Mouse (Mus musculus): ENCODE measurements at regions not wholly inside any gene's neighbourhood (a gene's known extent, or its start where the extent isn't known, plus 50 kb on each side); places are given as distances from the start of the nearest gene placed in this dataset.
"Not testable (repeated sequence)": the region's sequence is repeated elsewhere in the genome, so short reads cannot be mapped to it uniquely, and the experiment has no call there.

DNA sequence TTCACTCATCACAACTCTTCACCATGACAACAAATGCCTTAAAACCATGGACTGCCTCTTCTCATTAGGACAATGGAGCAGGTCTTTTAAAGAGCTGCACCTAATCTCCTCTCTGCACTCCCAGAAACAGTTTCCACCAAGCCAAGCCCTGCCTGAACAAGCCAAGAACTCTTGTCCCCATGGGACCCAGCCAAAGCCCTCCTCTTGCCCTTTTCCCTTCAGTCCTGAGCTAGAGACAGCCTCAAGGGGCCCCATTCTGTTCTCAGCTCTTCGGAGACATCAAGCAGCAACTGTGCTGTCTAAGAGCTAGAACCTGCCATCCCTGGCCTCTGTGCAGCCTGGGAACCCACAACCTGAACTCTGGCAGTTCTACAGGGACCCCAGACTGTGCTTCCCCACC, 345.0 kb upstream of the Irak1bp1 start:
- DNase-seq = no peak

DNA sequence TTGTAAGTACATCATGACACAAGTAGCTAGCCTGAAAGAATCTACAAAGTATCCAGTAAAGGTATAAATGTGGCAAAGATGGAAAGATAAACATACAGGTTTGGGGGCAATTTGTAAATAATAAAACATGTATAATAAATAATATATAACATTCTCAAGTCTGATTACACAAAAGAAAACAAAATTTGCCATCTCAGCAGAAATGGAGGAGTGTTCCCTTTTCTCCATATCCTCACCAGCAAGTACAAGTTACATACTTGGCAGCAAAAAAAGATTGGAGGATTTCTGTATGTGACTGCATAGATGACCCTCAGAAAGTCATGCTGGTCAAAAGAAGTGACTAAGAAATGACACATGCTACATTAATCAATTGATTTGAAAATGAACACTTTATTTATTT, 335.9 kb upstream of the Irak1bp1 start:
- no peak for DNase-seq

DNA sequence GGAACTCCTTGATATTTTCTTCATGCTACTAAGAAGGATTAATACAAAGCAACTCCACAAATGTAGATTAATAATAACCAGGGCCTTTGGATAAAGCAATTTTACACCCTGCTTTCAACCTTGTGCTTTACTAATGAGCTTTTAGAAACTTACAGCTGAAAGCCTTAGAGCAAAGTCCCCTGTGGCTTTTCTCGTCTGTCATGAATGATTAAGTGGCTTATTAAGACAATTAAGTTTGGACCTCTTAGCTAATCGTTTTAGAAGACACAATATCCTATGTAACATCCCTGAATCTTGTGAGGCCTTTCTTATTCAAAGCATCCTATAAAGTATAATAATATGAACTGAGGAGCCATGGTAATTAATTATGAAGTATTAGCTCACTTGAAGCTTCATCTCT, 319.3 kb upstream of the Irak1bp1 start:
- DNase-seq = no peak

DNA sequence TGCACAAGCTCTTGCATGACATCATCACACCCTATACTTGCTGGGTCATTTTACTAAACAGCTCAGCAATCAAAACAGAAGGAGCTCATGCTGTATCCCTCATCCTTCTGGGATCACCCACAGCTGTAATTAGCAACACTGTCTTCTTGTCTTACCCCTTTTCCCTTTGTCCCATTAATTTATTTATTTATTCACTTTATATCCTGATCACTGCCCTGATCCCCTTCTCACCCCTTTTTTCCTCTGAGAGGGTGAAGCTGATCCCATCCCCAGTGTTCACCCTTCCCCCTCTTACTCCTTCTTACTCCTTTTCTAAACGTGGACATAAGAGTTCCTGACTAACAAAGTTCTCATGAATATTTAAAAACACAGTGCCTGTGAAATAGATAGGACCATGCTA, 310.3 kb upstream of the Irak1bp1 start:
- DNase-seq = no peak

DNA sequence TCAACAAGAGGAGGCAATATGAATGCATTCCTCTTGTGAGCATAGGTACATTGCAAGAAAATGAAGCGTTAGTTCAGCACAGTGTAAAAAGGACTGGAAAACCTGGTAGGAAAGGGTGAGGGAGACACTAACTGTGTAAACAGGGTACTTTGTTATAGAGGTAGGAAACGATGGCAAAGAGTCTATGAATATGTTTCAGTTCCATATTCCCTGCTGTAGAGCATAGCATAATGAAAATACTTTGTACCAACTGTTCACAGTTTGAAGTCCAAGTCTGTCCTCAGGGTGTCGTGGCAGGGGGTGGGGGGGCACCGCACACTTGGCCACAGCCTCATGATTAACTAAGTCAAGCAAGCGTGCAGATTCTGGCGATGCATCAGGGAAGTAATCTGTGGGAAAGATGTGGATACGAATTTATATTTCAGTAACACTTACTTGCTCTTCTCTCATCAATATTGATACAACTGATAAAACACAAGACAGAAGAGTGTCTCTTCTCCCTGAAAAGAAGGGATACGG, 301.4 kb upstream of the Irak1bp1 start:
- DNase-seq = no peak

DNA sequence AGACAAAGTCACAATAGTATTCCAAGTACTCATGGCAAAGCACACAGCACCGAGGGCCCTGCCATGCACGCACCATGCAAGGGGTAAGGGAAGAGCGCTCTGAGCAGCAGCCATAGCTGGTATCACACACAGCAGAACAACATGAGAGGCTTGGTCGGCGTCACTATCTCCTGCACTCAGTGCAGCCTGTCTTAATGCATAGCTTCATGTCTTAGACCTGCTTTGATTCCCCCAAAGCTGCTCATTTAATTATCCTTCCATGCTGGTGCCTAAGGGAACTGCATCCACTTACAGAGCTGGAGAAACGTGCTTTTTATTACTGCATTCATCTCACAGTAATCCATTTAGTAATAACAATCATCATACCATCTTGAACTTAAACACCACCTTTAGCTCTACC, 276.6 kb upstream of the Irak1bp1 start:
- no peak for DNase-seq

DNA sequence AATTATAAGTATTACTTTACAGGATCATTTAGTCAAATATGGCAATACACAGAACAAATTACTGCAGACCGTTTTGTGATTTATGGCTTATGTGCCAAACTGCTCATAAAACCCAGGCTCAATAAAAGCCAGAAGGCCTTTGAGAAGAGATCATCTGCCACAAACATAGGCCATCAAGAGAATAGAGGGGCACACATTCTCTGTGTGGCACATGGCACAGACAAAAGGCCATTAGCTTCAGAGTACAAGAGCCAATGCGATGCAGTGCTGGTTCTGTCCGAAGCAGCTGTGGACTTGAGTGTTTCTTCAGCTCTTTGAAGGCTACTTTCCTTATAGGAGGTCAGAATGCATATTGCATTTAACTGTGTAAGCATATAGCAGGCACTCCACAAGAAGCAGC, 276.1 kb upstream of the Irak1bp1 start:
- DNase-seq = no peak

DNA sequence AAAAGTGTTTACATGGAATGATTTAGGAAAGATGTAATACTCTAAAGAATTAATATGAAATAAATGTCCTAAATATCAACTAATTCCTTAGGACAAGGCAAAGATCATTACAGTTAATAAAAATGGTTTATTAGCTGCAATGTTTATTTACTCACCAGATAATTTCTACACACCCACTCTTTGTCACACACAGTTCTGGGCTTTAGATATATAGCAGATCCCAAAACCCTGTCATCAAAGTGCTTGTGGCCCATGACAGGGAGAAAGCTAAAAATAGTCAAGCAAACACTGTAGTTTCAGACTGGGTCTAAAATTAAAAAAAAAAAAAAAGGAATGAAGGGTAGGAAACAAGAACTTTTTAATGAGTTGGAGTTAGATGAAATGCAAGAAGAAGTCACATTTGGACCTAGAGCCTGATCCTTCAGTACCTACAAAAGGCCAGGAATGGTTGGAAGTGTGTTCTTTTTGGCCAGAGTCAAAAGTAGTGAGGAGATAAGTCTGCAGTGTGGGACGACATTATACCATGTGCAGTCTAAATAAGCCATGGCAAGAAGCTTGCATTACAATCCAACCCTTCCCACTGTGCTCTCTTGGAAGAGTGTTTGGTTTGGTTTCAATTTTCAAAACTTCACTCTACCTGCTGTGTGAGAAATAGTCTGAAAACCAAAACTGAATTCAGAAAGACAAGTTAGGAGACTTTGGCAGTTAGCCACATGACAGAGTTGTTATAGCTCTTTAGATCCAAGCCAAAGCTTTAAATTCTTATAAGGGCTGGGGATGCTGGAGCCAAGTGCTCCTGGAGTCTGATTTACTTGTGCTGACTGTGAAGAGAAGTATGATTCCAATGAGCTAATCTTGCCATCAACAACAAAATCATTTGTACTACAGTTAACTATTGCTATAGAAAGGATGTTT, 266.5 kb upstream of the Irak1bp1 start:
- no peak for DNase-seq

DNA sequence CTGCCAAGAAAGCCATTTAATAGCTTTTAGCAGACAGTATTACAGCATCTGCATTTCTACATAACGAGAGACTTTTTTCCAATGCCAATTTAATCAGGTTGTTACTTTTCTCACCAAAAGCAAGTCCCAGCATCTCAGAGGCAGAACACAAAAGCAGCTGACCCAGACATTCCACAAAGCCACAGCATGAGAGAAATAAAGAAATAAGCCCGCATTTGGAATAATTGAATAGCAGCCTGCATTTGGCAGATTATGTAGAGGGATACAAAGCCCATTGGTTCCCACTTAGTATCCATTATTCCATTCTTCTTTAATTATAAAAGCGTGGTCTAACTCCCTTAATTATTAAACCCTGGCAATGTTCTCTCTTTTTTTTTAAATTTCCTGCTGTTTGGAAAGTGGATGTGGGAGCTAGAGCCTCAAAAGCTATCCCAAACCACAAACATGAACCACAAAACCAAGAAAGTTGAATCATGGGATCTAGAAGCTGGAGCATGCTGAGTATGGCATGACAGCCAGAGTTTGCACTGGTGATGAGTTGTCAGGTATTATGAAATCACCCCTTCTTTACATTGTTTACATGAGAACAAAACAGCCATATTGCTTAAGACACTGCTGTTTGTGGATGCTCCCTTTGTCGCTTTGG, 247.8 kb upstream of the Irak1bp1 start:
- no peak for DNase-seq

DNA sequence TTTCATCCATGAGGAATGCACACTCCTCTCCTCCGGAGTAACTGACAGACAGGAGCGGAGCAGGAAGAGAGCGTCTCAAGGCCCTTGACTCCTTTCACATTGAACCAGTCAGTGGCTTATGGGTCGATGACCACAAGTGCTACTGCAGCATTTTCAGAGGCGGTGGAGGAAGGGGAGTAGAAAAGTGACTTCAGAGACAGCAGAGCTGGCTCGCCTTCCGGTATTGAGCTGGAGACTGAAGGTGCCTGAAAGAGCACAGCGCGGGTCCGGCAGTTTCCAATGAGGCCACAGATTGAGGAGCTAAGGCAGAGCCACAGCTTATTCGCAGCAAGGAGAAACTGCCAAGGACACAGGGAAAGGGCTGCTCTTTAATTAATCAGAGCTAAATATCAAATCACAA, 220.2 kb upstream of the Irak1bp1 start:
- DNase-seq = no peak

DNA sequence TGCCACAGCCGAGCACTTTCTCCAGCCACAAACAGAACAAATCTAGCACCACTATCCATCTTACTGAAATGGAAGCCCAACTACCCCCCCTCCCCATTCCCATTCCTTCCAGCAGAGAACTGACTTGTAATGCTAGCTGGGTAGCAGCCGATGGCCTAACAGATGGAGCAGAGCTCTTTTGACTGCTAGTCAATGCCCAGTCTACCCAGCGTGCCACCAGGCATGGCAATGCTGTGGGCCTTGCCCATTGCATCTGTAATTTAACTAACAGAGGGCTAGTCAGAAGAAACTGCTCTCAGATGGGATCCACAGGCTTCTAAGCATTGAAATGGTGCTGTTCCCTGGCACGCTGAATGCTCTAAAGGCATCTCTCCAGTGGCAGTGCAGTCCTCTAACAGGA, 219.4 kb upstream of the Irak1bp1 start:
- no peak for DNase-seq

DNA sequence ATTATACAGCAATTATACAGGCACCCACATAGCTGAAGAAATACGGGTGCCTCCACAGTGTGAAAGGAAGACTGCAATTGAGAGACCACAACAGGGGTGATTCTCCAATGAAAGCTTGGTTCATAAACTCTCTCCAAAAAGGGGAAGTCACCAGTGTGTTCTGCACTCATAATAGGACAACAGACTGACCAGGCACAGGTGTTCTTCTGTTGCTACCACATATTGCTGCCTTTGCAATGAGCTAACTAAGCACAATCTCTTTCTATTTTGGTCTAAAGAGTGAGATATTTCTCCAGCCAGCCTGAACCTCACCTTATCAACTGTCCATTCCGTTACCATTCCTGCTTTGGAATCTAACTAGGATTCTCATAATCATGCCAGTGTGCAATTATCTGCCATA, 216.8 kb upstream of the Irak1bp1 start:
- no peak for DNase-seq

DNA sequence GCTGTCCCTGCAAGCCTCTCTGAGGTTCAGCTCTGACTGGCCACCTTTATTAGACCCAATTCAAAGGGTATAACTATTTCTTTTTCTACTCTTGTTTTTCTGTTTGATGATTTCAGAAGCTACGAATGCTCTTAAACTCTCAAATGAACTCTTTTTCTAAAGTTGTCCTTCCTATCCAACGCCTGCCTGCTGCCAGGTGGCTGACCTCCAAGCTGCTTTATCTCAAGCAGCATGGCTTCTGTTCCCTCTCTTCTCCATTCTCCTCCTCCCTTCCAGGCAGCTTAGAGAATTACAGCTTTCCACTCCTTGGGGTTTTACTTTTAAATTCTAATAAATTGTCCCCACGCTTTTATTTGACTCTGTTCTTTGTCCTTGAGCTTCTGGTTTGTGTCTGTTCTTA, 196.9 kb upstream of the Irak1bp1 start:
- DNase-seq = no peak

DNA sequence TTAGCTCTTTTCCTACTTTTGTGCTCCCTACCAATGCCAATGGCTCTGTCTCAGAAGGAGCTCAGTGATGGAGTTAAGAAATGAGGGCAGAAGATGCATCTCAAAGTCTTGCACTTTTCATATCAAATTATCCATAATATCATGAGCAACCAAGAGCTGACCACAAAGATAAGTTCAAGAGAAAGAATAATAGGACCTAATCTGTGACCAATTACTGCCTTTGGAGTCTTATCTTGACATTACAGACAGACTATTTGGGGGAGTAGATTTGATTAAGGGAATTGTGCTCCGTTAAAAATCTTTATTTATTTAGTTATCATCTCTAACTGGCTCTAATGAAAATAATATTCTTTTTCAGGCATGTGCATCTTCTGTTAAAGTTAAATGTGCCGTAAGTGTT, 189.1 kb upstream of the Irak1bp1 start:
- DNase-seq = no peak

DNA sequence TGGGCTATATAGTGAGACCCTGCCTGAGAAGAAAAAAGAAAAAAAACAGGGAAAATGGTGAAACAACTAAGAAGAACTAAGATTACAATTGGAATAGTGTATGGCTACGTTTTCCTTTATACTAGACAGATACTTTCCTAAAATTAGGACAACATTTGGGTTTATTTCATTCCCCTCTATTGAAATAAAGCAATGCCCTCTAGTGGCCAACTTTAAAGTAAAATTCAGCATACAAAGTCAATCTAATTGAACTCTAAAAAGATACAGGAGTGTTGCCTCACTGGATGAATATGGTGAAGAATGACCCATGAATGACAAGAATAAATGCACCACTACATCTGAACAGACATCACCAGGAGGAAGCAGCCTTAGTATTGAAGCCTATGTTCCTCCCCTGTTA, 185.4 kb upstream of the Irak1bp1 start:
- DNase-seq = peak; percentile 55

DNA sequence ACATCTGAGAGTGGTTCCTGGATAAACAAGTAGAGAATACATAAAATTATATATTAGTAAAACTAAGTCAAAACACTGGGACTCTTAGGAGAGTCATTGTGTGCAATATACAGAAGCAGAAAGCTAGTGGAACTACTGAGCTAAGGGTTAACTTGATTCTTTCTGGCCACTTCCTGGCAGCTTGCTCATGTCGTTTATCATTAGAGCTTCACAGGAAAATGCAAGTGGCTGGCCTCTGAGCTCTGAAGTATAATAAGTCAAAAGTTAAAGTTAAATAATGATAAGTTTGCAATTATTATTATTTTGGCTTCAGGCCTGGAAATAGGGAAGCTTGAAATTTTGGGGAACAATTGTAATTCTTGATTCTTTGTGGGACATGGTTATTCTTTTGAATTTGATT, 173.8 kb upstream of the Irak1bp1 start:
- not testable (repeated sequence) for DNase-seq

DNA sequence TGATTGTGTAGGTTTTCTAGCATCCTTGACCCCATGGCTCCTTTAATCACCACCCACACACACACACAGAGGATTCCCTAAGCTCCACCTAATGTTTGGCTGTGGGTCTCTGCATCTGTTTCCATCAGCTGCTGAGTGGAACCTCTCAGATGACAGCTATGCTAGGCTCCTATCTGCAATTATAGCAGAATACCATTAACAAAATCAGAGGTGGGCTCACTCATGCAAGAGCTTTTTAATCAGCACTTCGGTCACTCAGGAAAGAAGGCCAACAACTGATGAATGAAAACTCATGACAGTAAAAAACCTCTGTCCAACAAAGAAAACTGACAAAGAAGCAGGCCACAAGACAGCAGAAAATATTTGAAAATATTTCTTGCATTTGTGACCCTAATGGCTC, 147.1 kb upstream of the Irak1bp1 start:
- no peak for DNase-seq

DNA sequence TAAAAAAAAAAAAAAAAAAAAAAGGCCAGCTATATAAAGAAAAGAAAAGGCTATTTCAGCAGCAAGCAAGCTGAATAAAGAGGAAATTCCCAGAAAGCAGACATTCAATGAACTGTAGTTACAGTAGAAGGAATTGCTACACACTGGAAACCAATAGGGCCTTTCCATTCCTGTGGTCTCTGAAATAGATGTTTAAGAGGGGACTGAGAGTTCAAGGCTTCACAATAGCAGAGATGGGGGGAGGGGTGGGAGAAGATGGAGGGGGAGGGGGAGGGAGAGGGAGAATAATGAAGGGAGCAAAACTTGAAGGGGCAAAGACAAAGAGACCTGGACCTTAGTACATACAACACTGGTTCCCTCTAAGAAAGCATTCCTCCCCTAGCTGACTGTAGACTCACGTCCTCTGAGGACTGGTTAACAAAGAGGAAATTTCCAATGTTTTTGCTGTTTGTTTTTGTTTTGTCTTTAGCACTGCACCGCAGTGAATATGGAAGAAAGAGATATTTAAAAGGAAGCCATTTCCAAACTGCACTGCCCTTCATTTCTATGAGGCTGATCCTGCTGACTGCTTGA, 119.8 kb upstream of the Irak1bp1 start:
- DNase-seq = peak; percentile 26

DNA sequence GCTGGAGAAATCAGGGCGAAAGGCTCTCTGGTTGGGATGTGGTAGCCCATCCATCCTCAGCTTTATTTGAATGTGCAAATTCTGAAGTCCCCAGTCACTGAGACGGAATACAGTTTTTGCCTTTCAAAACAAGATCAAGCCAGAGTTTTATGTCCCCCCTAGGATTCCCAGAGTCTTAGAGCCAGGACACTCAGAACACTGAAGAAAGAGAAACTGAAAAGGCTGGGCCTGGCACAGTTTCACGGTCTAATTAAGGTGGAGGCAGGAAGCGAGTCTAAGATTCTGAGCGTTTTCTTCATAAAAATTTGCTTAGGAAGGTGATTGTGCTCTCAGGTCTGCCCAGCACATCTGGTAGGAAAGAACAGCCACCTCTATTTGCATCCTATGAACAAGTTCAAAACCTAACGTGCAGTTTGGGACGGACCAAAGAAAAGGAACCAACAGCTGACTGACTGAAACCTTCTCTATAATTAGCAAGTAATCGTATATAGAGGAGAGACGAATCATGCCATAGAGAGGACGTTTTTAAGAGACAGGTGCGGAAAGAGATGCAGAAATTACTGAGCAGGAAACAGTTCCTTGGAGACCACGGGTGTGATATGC, 119.2 kb upstream of the Irak1bp1 start:
- DNase-seq = no peak

DNA sequence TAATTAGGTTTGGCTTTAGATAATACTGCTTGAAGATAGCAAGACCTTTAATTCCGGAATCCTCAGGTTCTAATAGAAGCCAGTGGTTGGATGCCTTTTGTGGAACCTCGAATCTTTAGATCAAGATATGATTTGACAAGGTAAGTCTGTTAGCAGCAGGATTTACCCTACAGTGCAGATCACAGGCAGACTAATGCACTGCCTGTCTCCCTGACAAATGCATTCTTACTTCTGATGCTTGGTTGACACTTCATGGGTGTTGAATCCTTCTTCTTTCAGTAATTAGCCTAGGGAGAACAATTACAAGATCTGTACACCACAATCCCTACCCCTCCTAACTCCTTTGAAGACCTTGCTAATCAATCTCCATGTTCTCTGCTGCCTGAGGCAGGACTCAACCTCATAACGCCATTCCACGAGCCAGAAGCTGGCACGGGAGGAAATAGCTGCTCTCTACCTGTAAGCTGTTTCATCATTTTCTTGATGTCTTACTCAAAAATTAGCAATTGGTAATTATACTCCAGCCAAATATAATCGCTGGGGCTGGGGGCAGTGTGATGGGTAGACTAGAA, 118.3 kb upstream of the Irak1bp1 start:
- no peak for DNase-seq

DNA sequence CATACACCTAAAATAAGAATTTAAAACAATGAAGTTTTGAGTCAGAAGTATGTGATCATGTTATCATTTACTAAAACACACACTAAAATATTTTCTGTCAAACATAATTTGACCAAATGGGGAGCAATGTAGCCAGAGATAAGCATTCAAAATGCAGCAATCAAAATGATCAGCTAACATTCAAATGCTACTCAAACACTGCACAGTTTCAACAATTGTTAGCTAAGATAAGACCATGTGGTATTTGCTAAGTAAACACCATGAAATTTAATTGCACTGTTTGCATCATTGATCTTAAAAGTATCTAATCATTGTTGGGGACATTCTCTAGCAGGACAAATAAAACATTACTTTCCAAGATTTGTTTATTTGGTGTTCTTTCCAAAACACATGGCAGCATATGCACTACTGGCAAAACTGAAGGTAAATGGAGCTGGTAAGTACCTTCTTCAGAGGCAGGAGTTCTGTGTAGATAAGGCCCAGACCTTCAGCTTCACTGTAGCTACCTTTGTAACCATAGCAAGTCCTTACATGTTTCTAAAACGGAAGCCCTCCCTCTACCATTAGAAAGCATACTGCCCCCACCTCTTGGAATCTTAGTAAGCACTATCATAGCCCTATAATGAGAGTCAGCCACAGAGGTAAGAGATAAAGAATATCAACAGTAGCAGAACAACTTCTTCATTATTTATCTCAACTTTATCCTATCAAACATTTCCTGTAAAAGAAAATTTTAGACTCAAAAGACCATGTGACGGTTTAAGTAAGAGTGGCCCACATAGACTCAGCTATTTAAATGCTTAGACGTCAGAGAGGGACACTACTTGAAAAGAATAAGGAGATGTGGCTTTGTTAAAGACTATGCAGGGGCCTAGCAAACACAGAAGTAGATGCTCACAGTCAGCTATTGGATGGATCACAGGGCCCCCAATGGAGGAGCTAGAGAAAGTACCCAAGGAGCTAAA, 116.3 kb upstream of the Irak1bp1 start:
- no peak for DNase-seq

DNA sequence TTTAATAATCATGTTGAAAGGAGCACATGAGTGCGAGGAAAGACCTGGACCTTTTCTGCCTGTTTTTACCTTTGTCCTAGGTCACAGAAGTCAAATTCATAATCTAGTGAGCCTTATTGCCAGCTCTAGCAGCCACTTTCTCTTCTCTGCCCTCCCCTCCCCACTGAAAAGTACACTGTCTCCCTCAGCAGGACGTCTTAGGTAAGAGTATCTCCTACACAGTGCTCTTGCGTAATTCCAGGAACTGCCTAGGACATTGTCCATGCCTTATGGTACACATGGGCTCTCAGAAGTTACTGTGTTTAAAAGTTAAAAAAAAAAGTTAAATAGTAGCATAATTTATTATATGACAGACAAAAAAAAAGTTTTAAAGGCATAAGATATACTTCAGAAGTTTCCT, 100.7 kb upstream of the Irak1bp1 start:
- DNase-seq = no peak
